Mouse (Mus musculus): ENCODE results near the gene Pou6f1. TPM values are rescaled to one million over a fixed set of nuclear protein-coding genes. Genes with fewer than 3 reads are reported as not detected.
A peak's percentile ranks its signal among the peaks of the same experiment; 100 is the strongest.

Gene Pou6f1
- 17.2 and 17.8 TPM in 2 replicates for total RNA-seq (2021)
- long read RNA-seq, experiment 1, partial matches to known transcripts = 5 of 15 reads
- long read RNA-seq, experiment 1, other reads (novel, unspliced or antisense) = 10 of 15 reads
- long read RNA-seq, experiment 2, partial matches to known transcripts = 1 of 13 reads
- long read RNA-seq, experiment 2, other reads (novel, unspliced or antisense) = 12 of 13 reads

- peak; percentile 78 for DNase-seq
Measured at GRCm38 (mm10) chr15:100599276-100600046, at the start of gene Pou6f1. TSS of gene Pou6f1 (minus strand) at chr15:100599984.

GRCm38 (mm10) chr15:100646161-100646560 lies 46.4 kb upstream of the Pou6f1 start:
- DNase-seq = no peak

- no peak for DNase-seq
Measured at GRCm38 (mm10) chr15:100642451-100642850, 42.7 kb upstream of the Pou6f1 start.

GRCm38 (mm10) chr15:100641226-100641810 lies 41.5 kb upstream of the Pou6f1 start:
- DNase-seq = no peak

- DNase-seq = no peak
Measured at GRCm38 (mm10) chr15:100639972-100640750, 40.4 kb upstream of the Pou6f1 start.

GRCm38 (mm10) chr15:100637661-100638060 lies 37.9 kb upstream of the Pou6f1 start:
- DNase-seq = peak; percentile 81

GRCm38 (mm10) chr15:100636700-100637501 lies 37.1 kb upstream of the Pou6f1 start, which contains the start of gene Smagp:
TSS of gene Smagp (minus strand) at chr15:100636940.
- DNase-seq = peak; percentile 75

GRCm38 (mm10) chr15:100635851-100636645 lies 36.3 kb upstream of the Pou6f1 start:
- DNase-seq = no peak

- no peak for DNase-seq
Measured at GRCm38 (mm10) chr15:100635239-100635638, 35.5 kb upstream of the Pou6f1 start.

- DNase-seq = no peak
Measured at GRCm38 (mm10) chr15:100633341-100633740, 33.6 kb upstream of the Pou6f1 start.

GRCm38 (mm10) chr15:100632323-100632722 lies 32.5 kb upstream of the Pou6f1 start:
- no peak for DNase-seq

GRCm38 (mm10) chr15:100631454-100632170 lies 31.8 kb upstream of the Pou6f1 start:
- no peak for DNase-seq

- no peak for DNase-seq
Measured at GRCm38 (mm10) chr15:100630126-100630525, 30.3 kb upstream of the Pou6f1 start.

- no peak for DNase-seq
Measured at GRCm38 (mm10) chr15:100628797-100629196, 29.0 kb upstream of the Pou6f1 start.

GRCm38 (mm10) chr15:100627774-100628370 lies 28.1 kb upstream of the Pou6f1 start:
- peak; percentile 32 for DNase-seq

- peak; percentile 38 for DNase-seq
Measured at GRCm38 (mm10) chr15:100627287-100627686, 27.5 kb upstream of the Pou6f1 start.

GRCm38 (mm10) chr15:100624435-100624834 lies 24.7 kb upstream of the Pou6f1 start:
- DNase-seq = peak; percentile 61

GRCm38 (mm10) chr15:100623754-100624153 lies 24.0 kb upstream of the Pou6f1 start:
- DNase-seq = no peak

GRCm38 (mm10) chr15:100622164-100622563 lies 22.4 kb upstream of the Pou6f1 start:
- peak; percentile 38 for DNase-seq

- peak; percentile 78 for DNase-seq
Measured at GRCm38 (mm10) chr15:100621671-100622070, 21.9 kb upstream of the Pou6f1 start.

Measured in adrenal gland, postnatal 14 days (tissue).